Mouse (Mus musculus): ENCODE results near the gene Gm20388.

GRCm38 (mm10) chr8:122569996-122570395 is 2659.4 kb downstream of the Gm20388 start:
- no peak for TF ChIP-seq CTCF (IDR thresholded peaks at IDR 0.05; ENCODE audit: low read depth, low read length)
- no peak for TF ChIP-seq GATA1 (IDR thresholded peaks at IDR 0.05; ENCODE audit: borderline replicate concordance, low read length)

Data from G1E (cell line).